Mouse (Mus musculus) bone marrow, adult 2 months (tissue): ENCODE data around the gene Wdr17.

Source experiments
- CTCF ChIP-seq: fragments of 200-500 bp; IDR thresholded peaks from 2 replicates; pipeline ENCODE4 v1.5.1; 2011; ENCODE audit warnings: low read length, control low read depth; ENCODE audit not compliant: control insufficient read depth, insufficient read depth
- POLR2A ChIP-seq: fragments of 200-500 bp; IDR thresholded peaks from 2 replicates; pipeline ENCODE4 v1.6.1; 2011; ENCODE audit warnings: low read depth, mild to moderate bottlenecking, control low read depth, low read length, borderline replicate concordance; ENCODE audit not compliant: control insufficient read depth

- TF ChIP-seq POLR2A: no peak
- TF ChIP-seq CTCF: no peak
Measured at GRCm38 (mm10) chr8:54822956-54823355, 64.0 kb downstream of the Wdr17 start.
